Mouse (Mus musculus): ENCODE results near the gene Ctrb1. TPM values are rescaled to one million over a fixed set of nuclear protein-coding genes. Genes with fewer than 3 reads are reported as not detected.
A peak's percentile ranks its signal among the peaks of the same experiment; 100 is the strongest.

Gene Ctrb1
- total RNA-seq, 2 experiments from 2014 or later = not detected

- DNase-seq = no peak
Observed at GRCm38 (mm10) chr8:111680423-111681028, 10.3 kb downstream of the Ctrb1 start.

- peak; percentile 23 to 45 for DNase-seq
Observed at GRCm38 (mm10) chr8:111678848-111679247, 12.0 kb downstream of the Ctrb1 start.

GRCm38 (mm10) chr8:111678111-111678510 is 12.7 kb downstream of the Ctrb1 start:
- peak; percentile 21 to 40 for DNase-seq

- no peak for DNase-seq
Observed at GRCm38 (mm10) chr8:111676237-111676636, 14.6 kb downstream of the Ctrb1 start.

- no peak for DNase-seq
Observed at GRCm38 (mm10) chr8:111666751-111667150, 24.1 kb downstream of the Ctrb1 start.

- DNase-seq = peak; percentile 61 to 69
Observed at GRCm38 (mm10) chr8:111662473-111662872, 28.3 kb downstream of the Ctrb1 start.

- no peak for DNase-seq
Observed at GRCm38 (mm10) chr8:111658819-111659423, 31.9 kb downstream of the Ctrb1 start.

- DNase-seq = no peak
Observed at GRCm38 (mm10) chr8:111657312-111657854, 33.4 kb downstream of the Ctrb1 start.

GRCm38 (mm10) chr8:111653524-111653923 is 37.3 kb downstream of the Ctrb1 start:
- DNase-seq = no peak

- DNase-seq = no peak
Observed at GRCm38 (mm10) chr8:111650651-111651050, 40.2 kb downstream of the Ctrb1 start.

GRCm38 (mm10) chr8:111648834-111649233 is 42.0 kb downstream of the Ctrb1 start:
- no peak for DNase-seq

- no peak for DNase-seq
Observed at GRCm38 (mm10) chr8:111645715-111646114, 45.1 kb downstream of the Ctrb1 start.

GRCm38 (mm10) chr8:111644286-111645051 is 46.3 kb downstream of the Ctrb1 start:
- peak in 1 of 2 experiments; percentile 26 for DNase-seq

- DNase-seq = peak; percentile 91 to 93
Observed at GRCm38 (mm10) chr8:111643264-111644141, 47.3 kb downstream of the Ctrb1 start, which contains the start of gene Zfp1. Zfp1 (plus strand) TSS chr8:111643401.

GRCm38 (mm10) chr8:111642939-111643263 is 47.9 kb downstream of the Ctrb1 start:
- DNase-seq = no peak

- DNase-seq = no peak
Observed at GRCm38 (mm10) chr8:111642496-111642895, 48.3 kb downstream of the Ctrb1 start.

GRCm38 (mm10) chr8:111641064-111641463 is 49.7 kb downstream of the Ctrb1 start:
- no peak for DNase-seq

GRCm38 (mm10) chr8:111638086-111638485 is 52.7 kb downstream of the Ctrb1 start:
- DNase-seq = no peak
